Mouse (Mus musculus) cerebellum, adult 8-10 months (tissue): ENCODE data around the gene Taok3.

Experiments
- DNase-seq: peaks from one replicate; pipeline ENCODE4 v3.0.0; 2022

Gene Taok3

DNA sequence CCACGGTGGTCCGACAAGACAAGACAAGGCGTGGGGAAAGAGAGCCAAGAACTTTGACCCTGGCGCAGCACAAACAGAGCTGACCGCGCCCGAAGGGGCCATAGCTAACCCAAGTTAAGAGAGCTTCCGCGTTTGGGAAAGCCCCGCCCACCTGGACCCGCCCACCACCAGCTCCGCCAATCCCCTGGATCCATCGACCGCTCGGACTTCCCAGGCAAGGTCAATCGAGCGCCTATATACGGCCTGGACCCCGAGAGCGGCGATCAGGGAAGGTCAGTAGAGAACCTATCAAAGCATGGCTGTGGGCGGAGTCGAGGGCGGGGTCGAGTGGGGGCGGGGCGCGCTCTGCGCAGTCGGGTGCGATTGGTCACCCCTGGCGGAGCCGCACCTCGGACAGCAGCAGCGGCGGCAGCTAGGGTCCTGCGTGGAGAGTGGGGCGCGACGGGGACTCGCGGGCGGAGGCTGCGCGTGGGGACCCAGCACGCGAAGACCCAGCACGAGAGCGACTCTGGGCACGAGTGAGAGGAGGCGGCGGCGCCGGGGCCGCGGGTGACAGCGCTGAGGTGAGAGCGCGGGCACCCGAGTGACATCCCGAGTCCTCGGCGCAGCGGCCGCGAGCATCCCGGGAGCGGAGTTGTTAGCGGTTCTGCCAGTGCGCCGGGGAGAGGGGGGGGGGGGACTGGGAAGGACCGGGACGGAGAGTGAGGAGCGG lies at the start of gene Taok3:
Taok3 (plus strand) TSS at position 353 of the 712 bp plus-strand sequence.
- peak; percentile 99 for DNase-seq

DNA sequence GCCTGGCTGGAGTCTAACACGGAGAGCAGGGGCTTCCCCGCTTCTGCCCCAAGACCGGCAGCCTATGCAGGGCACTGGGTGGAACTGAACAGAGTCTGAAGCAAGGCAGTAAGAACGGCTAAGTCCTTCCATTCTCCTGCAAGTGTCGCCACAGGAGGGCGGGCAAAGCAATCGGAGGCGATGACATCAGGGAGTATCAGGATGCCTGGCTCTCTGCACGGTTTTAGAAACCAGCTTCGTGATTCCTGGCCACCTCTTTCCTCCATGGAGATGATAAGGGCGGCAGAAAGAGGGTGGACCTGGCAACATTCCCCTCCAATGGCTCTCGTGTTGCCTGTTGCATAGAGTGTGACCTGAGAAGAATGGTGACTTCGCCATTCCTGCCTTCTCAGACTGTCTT lies 32.2 kb upstream of the Taok3 start:
- no peak for DNase-seq

- no peak for DNase-seq
These were observed 30.8 kb upstream of the Taok3 start for GRCm38 (mm10) chr5:117089147-117089546.

- no peak for DNase-seq
These were observed 30.1 kb upstream of the Taok3 start for GRCm38 (mm10) chr5:117089786-117090185.

GRCm38 (mm10) chr5:117094431-117094830 lies 25.5 kb upstream of the Taok3 start:
- peak; percentile 53 for DNase-seq

DNA sequence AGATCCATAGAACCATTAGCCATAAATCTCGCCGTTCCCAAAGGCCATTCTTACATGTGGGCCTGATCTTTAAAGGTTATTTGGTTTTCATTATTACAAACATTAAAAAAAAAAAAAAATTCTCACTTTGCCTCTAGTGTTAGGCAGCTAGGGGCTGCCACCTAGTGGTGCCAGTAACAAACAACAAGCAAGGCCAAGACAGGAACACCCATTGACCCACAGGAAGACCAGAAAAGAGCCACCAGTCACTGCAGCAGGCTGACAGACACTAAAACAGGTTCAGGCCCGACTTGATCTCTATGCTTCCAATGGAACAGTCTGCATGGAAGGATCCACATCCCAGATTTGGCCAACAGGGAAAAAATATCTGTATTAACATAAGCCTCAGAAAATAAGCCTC lies 23.2 kb upstream of the Taok3 start:
- DNase-seq: peak; percentile 61

DNA sequence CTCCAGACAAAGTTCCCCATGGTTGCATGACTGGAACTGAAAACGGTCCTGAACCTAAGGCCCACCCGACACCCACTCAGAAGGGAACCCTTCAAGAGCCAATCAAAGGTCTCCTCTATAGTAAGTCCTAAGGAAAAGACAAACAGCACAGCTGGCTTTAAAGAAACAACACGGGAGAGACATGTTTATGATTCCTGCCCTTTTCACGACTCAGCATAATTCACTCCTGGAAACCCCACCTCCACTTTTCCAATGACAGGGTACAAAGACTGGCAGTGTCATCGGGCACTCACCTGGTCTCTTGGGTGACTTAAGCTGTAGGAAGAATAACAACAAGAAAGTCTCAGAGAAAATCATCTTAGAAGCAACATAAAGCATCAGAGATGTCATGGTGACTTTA lies 20.9 kb upstream of the Taok3 start:
- DNase-seq: no peak

DNA sequence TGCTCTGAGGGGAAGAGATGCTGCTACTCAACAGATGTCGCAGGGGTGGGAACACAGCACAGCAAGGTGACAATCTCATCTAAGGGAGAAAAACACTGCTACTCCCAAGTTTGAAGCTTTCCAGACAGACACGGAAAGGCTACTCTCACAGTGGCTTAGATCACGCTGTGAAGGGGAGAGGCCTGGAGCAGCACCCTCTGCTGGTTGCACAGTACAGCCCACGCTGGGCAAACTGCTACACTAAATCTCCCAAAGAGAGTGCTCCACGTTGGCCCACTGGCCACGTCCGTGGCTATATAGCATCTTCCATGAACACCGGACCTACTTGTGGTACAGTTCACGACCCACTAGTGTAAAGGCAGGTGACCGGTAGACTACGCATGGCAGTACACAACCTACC lies 20.2 kb upstream of the Taok3 start:
- DNase-seq: no peak

DNA sequence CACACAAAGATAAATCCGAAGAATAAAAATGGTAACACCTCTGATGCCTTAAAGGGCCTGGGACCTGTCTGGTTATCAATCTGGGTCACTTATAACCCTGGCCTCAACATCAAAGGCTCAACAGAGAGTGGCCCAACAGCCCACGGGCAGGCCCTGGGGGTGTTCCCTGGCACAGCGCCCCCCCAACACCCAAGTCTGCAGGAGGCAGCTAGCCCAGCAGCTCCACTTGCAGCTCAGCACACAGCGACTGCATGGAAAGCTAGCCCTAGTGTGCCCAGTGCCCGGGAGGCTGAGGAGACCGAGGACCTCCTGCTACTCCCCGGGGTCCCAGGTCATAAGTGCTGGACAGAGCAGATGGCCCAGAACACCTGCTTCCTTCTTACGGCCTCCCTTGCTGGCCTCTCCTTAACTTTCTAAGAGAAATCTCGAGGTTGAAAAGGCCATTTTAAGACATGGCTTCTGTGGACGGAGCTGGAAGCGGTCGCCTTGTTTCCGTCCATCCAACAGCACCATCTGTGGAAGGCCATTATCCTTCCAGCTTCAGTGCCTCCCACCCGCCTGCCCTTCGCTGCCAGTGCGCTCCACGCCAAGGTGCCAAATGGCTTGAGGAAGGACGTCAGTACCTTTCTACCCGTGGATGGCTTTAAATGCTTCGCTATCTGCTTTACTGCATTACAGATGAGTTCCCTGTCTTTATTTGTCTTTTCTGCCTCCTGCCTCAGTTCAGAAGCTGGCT lies 16.6 kb upstream of the Taok3 start:
- peak; percentile 55 for DNase-seq

GRCm38 (mm10) chr5:117104329-117104728 lies 15.6 kb upstream of the Taok3 start:
- DNase-seq: no peak

GRCm38 (mm10) chr5:117105761-117106160 lies 14.2 kb upstream of the Taok3 start:
- DNase-seq: no peak

DNA sequence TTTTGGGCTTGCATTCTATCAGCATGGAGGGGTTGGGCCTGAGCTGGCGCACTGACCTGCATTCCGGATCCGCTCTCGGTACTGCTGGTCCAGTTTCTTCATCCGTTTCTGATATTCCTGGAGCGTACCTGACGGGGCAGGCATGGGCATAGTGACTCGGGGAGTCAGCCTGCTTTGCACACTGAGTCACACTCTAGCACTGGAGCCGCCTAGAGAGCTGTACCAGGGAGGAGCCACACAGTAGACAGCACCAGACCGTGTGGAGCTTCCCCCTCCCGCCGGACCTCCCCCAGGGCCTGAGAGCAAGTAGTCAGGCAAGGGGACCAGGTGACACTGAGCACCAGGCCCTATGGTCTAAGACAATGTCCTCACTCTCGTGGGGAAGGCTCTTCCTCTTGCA lies 11.6 kb upstream of the Taok3 start:
- DNase-seq: no peak

- DNase-seq: no peak
These were observed 11.2 kb upstream of the Taok3 start for GRCm38 (mm10) chr5:117108731-117109130.

DNA sequence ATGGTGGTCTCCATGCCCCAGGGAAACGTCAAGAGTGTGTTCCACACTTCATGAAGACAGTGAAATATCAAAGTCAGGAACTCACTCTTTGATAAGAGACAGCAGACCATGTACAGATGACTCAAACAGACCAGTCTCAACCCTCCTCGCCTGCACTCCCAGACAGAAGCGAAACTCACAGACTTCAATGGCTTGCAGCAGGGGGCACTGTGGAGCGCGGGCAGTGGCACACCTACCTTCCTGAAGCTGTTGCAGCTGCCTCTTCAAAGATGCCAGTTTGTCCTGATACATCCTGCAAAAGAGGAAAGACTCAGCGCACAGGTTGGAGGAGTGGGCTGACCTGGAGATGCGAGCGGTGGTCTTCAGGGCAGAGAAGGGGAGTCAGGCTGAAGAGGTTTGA lies 10.4 kb upstream of the Taok3 start:
- DNase-seq: no peak

DNA sequence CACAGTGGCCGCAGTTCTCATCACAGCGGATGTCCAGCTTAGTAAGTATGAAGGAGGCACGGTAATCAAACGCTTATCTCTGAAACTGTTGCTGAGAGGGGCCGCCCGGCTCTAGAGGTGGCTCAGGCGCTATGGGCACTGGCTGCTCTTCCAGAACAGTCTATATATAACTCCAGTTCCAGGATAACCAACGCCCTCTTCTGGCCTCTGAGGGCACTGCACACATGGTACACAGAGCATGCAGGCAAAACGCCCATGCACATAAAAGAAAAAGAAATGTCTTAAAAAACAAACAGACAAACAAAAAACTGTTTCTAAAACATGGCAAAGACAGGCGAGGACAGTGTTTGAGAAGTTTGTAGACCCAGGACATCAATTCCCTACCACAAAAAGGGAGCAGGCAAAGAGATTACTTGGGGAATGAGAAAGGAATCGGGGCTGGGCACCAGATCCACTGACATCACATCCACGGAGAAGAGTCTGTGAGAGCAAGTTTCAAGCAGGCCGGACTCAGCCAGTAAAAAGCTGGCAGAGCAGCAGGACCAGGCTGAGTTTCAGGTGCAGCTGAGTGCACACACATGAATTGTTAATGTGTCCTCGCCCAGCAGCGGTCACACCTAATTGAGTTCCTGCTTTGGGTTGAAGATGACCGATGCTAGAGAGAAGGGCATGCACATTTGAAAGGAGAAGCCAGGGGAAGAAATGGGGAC lies 8.7 kb upstream of the Taok3 start:
- no peak for DNase-seq

DNA sequence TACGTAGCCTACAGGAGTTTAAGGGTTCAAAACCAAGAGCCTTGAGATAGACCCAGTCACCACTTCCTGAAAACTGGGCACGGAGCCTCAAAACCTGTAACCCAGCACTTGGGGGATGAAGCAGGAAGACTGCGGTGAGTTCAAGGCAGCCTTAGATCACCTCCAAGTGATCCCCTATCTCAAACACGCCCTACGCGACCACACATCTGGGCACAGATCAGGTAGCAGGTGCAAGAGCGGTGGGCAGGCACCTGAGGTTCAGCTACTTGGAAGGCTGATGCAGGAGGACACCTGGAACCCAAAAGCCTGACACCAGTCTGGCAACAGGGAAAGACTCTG lies 8.2 kb upstream of the Taok3 start:
- DNase-seq: no peak

GRCm38 (mm10) chr5:117113330-117113729 lies 6.6 kb upstream of the Taok3 start:
- no peak for DNase-seq

- DNase-seq: peak; percentile 48
These were observed 5.2 kb upstream of the Taok3 start for GRCm38 (mm10) chr5:117114581-117115192.

DNA sequence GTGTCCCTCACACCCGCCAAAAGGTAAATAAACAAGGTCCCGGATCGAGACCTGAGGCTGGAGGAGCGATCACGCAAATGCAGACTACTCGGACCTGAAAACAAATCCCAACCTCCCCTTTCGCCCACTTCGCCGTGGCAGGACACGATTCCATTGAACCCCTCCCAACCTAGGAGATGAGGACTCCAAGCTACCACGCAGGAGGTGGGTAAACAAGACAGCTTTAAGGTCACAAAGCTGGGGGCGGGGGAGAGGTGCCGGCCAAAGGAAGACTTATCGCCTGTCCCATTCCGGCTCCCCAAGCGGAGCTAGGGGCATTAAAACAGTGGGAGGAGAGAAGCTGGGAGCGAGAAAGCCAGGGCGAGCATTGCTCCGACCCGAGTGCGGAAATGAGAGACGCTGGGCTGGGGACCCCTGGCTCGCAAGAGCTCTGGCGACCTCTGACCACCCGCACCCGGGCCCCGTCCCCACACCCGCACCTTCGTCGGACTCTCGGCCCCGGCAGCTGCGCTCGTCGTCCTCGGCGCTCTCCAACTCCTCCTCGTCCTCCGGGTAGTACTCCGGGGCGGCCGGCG lies 4.6 kb upstream of the Taok3 start:
- peak; percentile 53 for DNase-seq

- DNase-seq: peak; percentile 100
These were observed 4.0 kb upstream of the Taok3 start, which contains the start of gene Suds3 for GRCm38 (mm10) chr5:117115836-117116366. TSS of gene Suds3 (minus strand) at chr5:117116113.

GRCm38 (mm10) chr5:117116660-117117059 lies 3.3 kb upstream of the Taok3 start:
- DNase-seq: no peak

- no peak for DNase-seq
These were observed 2.7 kb upstream of the Taok3 start for GRCm38 (mm10) chr5:117117241-117117640.

DNA sequence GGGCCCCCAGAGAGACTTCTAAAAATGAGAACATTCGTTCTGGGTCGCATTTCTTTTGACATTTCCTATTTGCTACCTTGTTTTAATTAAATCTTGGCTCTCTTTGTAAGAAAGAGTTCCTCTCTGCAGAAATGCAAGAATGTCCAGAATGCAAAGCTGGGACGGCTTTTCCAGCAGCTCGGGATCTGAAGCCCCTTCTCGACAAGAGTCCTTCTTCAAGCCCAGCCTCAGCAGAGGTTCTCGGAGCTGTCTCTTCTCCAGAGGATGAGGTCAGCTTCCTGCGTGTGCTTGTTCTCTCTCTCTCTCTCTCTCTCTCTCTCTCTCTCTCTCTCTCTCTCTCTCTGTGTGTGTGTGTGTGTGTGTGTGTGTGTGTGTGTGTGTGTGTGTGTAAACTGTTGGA lies 2.2 kb upstream of the Taok3 start:
- no peak for DNase-seq
